Comparison of ENCODE assay signal across 13 mouse cellular contexts in the genomic region with DNA sequence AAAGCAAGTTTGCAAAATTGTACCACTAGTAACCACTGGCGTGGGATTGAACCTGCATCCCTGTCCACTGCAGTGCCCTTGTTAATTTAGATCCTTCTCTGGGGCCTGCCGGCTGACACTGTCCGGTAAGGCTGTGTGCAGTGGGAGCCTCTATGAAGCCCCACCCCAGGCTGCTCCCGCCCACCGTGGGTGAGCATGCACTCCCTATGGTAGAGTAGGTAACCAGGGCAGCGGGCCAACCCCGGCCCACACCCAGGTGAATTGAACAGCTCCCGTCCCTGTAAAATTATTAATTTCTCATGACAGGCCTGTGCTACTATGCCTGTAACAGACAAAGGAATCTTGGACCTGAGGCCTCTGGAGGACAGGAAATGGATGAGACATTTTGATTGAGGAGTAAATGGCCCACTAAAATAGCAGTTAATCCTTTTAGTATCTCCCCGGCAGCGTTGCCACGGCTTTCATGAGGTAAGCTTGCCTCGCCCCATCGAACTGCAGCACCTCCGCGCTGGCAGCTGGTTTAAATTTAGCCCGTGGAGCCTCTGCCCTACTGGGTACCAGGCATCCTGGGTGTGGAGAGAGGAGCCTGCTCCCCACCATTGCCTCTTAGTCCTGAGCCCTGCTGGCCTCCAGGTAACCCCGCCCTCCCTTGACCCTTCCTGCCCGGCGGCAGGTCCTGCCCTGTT.
DNase-seq lines count a peak whose midpoint lies in the region; ATAC-seq lines count a peak whose summit lies in the region.
"Had no signal": no experiment of that assay in that cellular context is flagged by ENCODE, and none has a peak within 500 bp of the region (broad histone marks: within the 10 kb centered on the region; RNA-seq: fewer than 3 reads in every experiment).

No protein-coding gene starts in this region.

- no peaks in the 10 kb centered on the region for H3K9me3 ChIP-seq in hindbrain, embryonic 12.5 days (replicated peaks)
- H3K9me3 ChIP-seq in hindbrain, embryonic 11.5 days (ENCODE audit: control insufficient read depth, low read length): no peaks in the 10 kb centered on the region
- H3K9me3 ChIP-seq in neural tube, embryonic 12.5 days: no peaks in the 10 kb centered on the region
- H3K9me3 ChIP-seq: hindbrain, embryonic 15.5 days had no signal

- H3K4me1 ChIP-seq in hindbrain, embryonic 12.5 days: peaks cover 29% of the 10 kb centered on the region
- H3K4me1 ChIP-seq in hindbrain, embryonic 11.5 days (replicated peaks; ENCODE audit: control insufficient read depth, insufficient read depth, low read length): peaks cover 6% of the 10 kb centered on the region
- peaks cover 29% of the 10 kb centered on the region for H3K4me1 ChIP-seq in neural tube, embryonic 12.5 days

- H3K9ac ChIP-seq in hindbrain, embryonic 12.5 days: no peak overlapping the region
- no peak overlapping the region for H3K9ac ChIP-seq in hindbrain, embryonic 11.5 days (ENCODE audit: low read depth, low read length)
- no peak overlapping the region for H3K9ac ChIP-seq in neural tube, embryonic 12.5 days
- H3K9ac ChIP-seq: hindbrain, embryonic 15.5 days; lung, embryonic 14.5 days had no signal

- WGBS in hindbrain, embryonic 12.5 days: 71% methylated on average over 19 of the region's 19 CpGs
- 74% methylated on average over 19 of the region's 19 CpGs for WGBS in hindbrain, embryonic 11.5 days
- 62% methylated on average over 19 of the region's 19 CpGs for WGBS in neural tube, embryonic 12.5 days

- no peak for ATAC-seq in hindbrain, embryonic 12.5 days (ENCODE audit: low FRiP score)
- ATAC-seq in hindbrain, embryonic 11.5 days (ENCODE audit: low FRiP score): no peak
- 0 out of 2 replicates have a peak, but pooled peaks have one; percentile 32 for ATAC-seq in neural tube, embryonic 12.5 days (ENCODE audit: low FRiP score, low read depth)

- no peak overlapping the region for H3K4me2 ChIP-seq in hindbrain, embryonic 12.5 days (replicated peaks)
- H3K4me2 ChIP-seq in hindbrain, embryonic 11.5 days (replicated peaks; ENCODE audit: low read depth, low read length): no peak overlapping the region
- no peak overlapping the region for H3K4me2 ChIP-seq in neural tube, embryonic 12.5 days (replicated peaks)
- H3K4me2 ChIP-seq: hindbrain, embryonic 15.5 days; lung, embryonic 14.5 days had no signal

- H3K4me3 ChIP-seq in hindbrain, embryonic 12.5 days: no peak overlapping the region
- H3K4me3 ChIP-seq in hindbrain, embryonic 11.5 days (ENCODE audit: low read depth, low read length): no peak overlapping the region
- H3K4me3 ChIP-seq in neural tube, embryonic 12.5 days: no peak overlapping the region
- H3K4me3 ChIP-seq: hindbrain, embryonic 15.5 days; myocyte had no signal

- H3K27ac ChIP-seq in hindbrain, embryonic 12.5 days: 0 out of 2 replicates have a peak overlapping the region, but pooled peaks have one; percentile 23
- H3K27ac ChIP-seq in hindbrain, embryonic 11.5 days (ENCODE audit: low read depth, low read length): no peak overlapping the region
- H3K27ac ChIP-seq in neural tube, embryonic 12.5 days: no peak overlapping the region
- H3K27ac ChIP-seq: hindbrain, embryonic 15.5 days had no signal

- no peaks in the 10 kb centered on the region for H3K36me3 ChIP-seq in hindbrain, embryonic 12.5 days
- H3K36me3 ChIP-seq in hindbrain, embryonic 11.5 days (ENCODE audit: control insufficient read depth, insufficient read depth, low read length): no peaks in the 10 kb centered on the region
- no peaks in the 10 kb centered on the region for H3K36me3 ChIP-seq in neural tube, embryonic 12.5 days
- H3K36me3 ChIP-seq: hindbrain, embryonic 15.5 days had no signal

- DNase-seq in hindbrain, embryonic 11.5 days (ENCODE audit: low spot score): no peak
- DNase-seq in embryo, embryonic 9.5 days (ENCODE audit: extremely low spot score): peak; percentile 19
- peak; percentile 56 to 67 for DNase-seq in kidney, postnatal 4 days
- DNase-seq in c-Kit-positive CD71-positive TER-119-positive erythroid progenitor cells, embryonic 14.5 days (ENCODE audit: low spot score): no peak
- DNase-seq in layer of hippocampus, postnatal 25 days (ENCODE audit: extremely low spot score in 1 of 2, low spot score in 1 of 2): no peak
- DNase-seq in spleen, postnatal 36 days (ENCODE audit: low spot score in 2 of 2): no peak
- DNase-seq: adrenal gland, postnatal 25 days; cerebellum, adult 8-10 months; lung, embryonic 14.5 days had no signal

- H3K27me3 ChIP-seq in hindbrain, embryonic 12.5 days: peaks cover 25% of the 10 kb centered on the region
- H3K27me3 ChIP-seq in hindbrain, embryonic 11.5 days (ENCODE audit: control insufficient read depth, insufficient read depth, low read length): no peaks in the 10 kb centered on the region
- H3K27me3 ChIP-seq in neural tube, embryonic 12.5 days (replicated peaks): peaks cover 4% of the 10 kb centered on the region; the same call in 1 of the 2 replicates
- H3K27me3 ChIP-seq: hindbrain, embryonic 15.5 days had no signal

Comparison
In these comparisons a context has a peak if more than half of its experiments do, and no peak if none do; other contexts are left out.
1. DNase-seq: peak in embryo, embryonic 9.5 days (single experiment) and kidney, postnatal 4 days (2 of 2); none in hindbrain, embryonic 11.5 days (single experiment), c-Kit-positive CD71-positive TER-119-positive erythroid progenitor cells, embryonic 14.5 days (single experiment), layer of hippocampus, postnatal 25 days (0 of 2) and spleen, postnatal 36 days (0 of 2).